Mouse (Mus musculus): Measurements from ENCODE around the gene Dnajc5. TPM values are rescaled to one million over a fixed set of nuclear protein-coding genes. Genes with fewer than 3 reads are reported as not detected.

The Dnajc5 gene
- total RNA-seq, 2 experiments from 2014 or later: 84.7 to 88.0 TPM

DNA sequence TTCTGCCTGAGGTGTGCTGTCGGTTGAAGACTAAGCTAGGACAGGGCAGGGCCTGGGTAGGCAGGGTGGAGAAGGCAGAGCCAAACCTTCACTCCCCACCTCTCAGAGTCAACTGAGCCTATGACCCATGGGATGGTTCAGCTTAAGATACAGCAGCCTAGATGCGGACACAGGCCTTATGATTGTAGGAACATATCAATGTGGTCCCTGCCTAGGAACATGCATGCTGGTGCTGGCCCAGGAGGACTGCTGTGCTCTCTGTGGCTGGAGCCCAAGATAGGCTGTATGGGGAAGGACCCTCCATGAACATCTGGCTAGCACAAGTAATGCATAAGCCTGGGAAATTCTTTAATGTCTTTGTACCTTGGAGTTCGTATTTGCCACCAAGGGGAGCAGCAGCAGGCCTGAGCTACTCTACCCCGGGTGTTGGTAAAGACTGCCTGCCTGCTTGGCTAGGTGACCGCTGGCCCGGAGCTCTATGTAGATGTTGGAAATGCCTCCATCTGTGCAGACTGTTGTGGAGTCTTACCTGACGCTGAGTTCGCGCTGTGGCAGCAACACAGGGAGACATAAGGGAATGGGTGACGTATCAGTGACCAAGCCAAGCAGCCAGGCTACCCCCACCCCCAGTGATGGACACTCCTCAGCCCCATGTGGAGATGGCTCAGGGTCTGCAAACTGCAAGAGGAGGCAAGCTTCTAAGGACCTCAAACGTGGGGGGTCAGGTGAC lies 51.8 kb downstream of the Dnajc5 start:
- DNase-seq (ENCODE audit: low spot score in 2 of 2): no peak

DNA sequence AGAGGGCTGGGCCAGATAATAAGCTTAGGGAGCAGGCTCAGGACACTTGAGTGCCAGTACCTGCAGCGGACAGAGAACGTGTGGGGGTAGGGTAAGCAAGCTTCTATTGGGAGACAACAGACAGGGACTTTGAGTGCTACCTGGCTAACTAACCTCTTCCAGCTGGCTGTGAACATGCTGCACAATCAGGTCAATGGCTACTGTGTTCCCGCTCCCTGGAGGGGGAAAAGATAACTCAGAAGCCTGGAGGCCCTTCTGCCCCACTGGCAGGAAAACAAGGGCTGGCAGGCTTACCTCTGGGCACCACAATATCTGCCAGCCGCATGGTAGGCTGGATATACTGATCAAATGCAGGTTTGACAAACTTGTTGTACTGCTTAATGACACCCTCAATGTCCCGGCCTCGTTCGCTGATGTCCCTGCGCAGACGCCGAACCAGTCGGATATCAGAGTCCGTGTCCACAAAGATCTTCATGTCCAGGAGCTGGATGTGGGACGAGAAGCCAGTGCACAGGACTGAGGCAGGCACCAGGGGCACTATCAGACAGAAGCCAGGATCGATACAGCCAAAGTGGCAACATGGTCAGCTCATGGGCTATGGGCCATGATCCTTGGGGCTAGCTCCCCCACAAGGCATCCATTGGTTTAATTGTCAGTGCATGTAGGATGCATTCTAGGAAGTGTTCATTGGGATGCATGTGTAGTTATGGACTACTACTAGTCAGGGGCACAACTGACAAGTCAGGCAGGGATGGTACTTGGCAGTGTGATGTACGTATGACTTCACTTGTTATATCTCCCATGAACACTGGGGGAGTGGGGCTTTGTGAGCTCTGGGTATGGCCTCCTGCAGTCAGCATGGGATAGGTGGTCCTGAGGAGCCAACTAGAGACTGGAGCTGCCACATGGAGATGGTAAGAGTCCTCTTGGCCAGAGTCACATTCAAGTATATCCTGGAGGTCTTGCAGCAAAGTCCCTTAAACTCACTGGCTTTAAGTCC lies 52.9 kb downstream of the Dnajc5 start:
- no peak for DNase-seq (ENCODE audit: low spot score in 2 of 2)

DNA sequence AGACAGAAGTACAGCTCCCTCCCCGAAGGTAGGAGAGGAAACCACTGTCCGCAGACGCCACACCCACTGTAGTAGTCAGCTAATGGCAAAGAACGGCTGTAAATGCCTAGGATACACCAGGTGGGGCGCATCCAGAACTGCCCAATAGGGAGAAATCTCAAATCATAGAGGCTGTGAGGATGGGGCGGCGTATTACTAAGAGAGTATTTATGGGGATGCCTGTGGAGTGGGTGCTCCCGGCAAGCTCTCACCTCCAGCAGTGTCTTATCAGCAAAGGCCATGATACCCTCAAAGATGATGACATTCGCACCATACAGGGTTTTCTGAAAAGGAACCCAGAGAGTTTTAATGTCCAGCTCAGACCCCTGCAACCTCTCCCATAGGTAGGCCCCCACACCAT lies 53.7 kb downstream of the Dnajc5 start:
- DNase-seq (ENCODE audit: low spot score in 2 of 2): no peak

DNA sequence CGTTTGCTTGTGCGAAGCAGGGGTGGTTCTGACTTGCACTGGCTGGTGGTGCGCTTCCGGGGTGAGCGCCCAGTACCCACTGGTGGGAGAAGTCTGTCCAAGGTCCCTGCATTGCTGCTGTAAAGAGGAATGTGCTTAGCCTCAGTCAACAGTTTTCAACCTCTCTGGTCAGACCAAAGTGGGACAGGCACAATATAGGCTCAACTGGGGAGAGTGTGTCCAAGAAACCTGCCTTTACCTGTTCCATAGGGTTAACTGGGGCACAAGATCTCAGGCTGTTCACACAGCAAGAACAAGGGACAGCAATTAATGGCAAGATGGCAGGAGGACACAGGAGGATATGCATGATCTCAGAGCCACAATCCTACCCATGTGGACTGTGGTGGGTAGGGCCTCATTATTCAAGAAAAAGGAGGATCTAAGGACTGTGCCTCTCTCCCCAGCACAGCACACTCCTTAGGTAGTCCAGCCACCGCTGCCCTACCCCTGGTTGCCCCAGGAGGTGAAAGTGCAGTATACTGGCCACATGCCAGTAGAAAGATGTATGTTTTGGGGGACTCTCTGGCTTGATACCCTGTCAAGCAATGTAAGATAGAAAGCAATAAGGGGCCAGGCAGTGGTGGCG lies 54.7 kb downstream of the Dnajc5 start:
- no peak for DNase-seq (ENCODE audit: low spot score in 2 of 2)

DNA sequence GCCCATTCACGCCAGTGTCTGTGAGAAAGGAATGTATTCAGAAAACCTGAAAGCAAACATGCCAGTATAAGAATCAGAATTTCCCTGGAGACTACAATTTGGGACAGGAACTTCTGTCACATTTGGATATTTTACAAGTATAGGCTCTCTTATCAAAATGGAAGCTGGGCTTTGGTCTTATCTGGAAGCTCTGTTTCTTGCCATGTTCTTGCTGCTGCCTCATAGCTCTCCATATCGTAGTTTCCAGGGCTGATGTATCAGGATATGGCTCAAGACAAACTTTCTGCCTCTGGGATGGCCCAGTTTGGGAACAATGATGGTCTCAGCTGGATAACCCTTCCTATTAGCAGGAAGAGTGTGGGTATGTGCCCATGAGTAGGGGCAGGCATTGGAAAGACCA lies 56.3 kb downstream of the Dnajc5 start:
- no peak for DNase-seq (ENCODE audit: low spot score in 2 of 2)

DNA sequence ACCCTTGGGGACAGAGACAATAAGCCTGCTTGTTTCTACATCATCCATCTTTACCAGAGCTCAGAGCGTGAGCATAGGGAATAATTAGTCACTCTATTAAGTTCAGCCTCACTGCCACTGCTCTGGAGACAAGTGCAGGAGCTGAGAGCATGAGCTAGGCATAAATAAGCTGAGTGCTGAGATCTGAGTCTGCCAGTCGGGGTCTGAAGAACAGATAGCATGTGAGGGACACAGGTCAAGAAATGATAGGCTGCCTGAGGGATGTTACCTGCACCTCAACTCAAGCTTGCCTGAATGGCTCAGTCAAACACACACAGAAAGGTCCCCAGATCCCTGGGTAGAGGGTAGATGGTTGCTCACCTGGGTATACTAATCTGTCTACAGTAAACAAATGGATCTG lies 56.8 kb downstream of the Dnajc5 start:
- DNase-seq (ENCODE audit: low spot score in 2 of 2): no peak

DNA sequence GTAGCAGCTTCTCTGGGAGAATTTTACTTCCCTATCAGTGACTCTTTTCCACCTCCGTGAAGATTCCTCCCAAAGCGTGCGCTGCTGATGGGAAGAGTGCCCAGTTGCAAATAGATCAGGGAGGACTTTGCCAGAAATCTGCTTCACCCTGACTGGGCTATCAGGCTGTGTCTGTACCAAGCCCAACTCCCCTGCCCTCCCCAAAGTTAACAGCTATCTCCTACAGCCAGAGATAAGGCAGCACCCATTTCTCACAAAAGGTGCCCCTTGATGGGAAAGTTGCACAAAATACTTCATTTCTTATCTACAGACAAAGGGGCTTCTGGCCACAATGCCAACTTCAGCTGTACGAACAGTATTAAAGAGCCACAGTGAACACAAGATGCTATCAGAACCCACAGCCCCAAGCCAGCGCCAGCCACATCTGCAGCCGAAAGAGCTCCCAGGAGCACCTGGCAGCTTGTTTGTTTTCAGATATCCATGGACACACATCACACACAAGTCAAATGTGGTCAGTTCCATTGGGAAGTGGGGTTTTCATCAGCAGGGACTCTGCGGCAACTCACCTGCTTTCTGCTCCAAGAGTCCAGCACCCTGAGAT lies 57.8 kb downstream of the Dnajc5 start:
- DNase-seq (ENCODE audit: low spot score in 2 of 2): no peak

DNA sequence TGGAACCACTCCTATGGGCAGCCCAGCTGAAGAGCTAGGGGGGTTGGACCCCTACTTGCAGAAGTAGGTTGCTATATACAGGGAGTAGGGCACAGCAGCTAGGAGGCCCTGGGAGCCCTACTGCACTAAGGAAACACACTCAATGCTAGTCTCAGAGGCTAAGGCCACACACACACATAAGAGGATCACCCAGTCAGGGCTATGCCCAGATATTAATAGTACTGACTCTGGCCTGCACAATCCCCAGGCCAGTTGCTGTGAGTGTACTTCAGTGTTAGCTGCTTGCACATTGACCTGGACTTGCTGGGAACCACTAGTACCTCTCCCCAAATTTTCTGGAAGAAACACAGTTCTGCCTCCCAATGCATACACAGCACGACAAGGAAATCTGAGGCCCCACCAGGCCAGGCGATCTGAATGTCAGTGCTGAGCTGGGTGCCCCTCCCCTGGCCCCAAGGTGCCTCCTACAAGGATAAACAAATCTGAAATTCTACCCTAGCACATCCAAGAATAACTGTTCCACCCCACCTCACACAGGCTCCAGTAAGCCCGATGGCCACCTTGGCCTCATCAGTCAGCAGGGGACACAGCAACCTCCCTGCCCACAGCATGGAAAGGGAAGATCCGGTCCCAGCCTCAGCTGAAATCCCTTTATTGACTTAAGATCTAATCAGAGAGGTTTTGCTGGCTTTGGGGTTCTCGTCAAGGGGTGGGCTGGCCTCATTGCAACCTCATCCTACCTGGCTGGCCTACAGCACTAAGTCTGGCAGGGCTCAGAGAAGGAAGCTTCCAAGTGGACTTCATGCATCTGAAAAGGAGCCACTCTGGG lies 58.7 kb downstream of the Dnajc5 start:
- DNase-seq (ENCODE audit: low spot score in 2 of 2): no peak

DNA sequence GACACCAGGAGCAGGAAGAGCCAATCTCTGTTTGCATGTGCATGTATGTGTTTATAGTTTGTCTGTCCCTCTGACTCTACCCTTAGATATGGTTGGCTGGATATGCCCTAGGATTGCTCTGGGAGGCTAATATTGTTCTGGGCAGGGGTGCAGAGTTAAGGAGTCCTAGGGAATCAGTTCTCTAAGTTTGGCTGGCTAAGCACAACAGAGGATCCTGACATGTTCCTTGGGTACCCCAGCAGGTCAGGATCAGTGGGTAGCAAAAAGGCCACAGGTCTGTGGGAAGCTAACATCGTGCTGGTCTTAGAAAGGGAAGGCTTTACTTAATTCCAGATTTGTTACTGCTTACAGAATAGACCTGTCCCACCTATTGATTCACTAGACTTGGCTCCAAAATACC lies 59.4 kb downstream of the Dnajc5 start:
- no peak for DNase-seq (ENCODE audit: low spot score in 2 of 2)

DNA sequence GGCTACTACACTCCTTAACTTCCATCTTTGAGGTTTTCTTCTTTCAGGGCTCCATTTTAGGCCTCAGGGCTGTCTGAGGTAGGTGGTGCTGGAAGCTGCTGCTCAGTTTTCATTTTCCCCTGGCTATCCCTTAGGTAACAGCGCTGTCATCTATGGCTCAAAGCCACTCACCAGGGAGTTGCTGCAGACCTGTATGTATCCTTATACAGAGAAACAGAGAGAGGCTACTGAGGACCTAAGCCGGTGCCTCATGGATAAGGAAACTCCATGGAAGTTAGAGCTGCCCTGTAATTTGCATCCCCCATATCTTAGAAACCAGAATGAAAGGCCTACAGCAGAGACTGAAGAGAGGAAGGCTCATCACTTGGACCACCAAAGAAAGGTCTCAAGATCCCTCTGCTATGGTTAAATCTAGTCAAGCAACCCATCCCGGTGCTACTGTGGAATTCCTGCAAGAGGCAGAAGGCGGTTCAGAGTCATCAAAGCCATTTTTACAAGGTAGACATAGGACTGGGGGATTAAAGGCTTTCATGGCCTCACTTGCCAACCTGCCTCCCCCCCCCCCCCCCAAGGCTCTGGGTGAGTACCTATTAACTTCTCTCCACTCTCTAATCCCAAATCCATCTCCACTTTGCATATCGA lies 60.0 kb downstream of the Dnajc5 start:
- no peak for DNase-seq (ENCODE audit: low spot score in 2 of 2)

DNA sequence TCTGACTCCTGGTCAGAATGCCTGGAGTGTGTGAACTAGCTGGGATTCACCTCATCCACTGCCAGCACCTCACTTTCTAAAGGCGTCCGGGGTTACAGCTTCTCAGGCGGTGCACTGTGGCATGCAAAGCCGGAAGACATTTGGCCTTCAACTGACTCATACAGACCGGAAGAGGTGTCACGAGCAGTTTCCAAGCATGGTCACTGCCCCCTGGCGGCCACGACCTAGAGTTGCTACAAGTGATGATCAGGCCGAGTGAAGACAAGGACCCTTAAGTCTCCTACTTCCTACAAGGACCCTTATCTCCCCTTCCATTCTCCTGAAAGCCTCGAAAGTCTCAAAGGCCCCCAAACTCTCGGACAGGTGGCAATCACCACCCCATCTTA lies 60.7 kb downstream of the Dnajc5 start:
- peak; percentile 71 to 83 for DNase-seq (ENCODE audit: low spot score in 2 of 2)

DNA sequence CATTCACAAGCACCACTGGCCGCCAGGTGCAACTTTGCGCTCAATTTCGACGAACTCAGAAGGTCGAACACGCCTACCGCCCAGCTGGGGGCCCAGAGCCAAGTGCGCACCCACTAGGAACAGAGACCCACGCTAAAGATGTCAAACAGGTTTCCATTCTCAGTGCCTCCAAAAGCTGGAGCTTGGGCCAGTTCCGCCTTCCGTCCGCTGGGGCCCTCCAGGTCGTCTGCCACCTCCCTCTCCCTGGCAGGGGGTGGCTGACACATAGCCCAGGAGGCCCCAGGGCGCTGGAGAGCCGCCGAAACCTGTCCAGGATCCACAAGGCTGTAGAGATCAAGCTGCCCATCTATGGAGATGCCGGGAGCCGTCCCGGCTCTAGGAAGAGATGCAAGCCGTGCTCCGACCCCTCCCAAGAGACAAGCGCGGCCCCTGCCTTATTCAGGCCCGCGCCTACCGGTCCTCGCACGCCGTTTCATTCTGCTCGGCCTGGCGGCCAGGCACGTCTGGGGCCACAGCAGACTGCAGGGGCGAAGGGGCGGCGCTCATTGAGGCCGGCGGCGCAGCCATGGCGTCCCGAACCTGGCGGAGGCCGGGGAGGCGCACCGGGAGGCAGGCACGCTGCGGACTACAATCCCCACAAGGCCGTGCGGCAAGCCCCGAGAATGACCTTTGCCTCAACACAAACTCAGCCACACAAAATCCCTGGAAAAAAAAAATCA lies 61.3 kb downstream of the Dnajc5 start:
- peak; percentile 78 to 88 for DNase-seq (ENCODE audit: low spot score in 2 of 2)

DNA sequence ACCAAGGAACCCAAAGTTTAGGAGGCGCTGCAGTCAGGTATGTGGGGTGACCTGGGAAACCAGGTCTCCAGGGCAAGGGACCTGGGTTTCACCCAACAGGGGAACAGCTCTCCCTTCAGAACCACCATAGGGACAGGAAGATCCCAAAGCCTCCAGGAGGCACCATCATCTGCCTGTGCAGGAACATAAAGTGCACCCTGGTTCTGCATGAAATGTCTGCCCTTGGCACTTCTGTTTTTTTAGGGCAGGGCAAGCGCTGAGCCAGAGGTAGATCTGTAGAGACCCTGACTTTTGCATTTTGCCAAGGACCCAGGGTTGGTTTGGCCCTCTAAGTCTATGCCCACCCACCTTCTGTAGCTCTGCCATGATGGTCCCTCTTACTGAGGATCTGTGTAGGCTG lies 62.1 kb downstream of the Dnajc5 start:
- peak in 1 of 2 experiments; percentile 7 for DNase-seq (ENCODE audit: low spot score in 2 of 2)

DNA sequence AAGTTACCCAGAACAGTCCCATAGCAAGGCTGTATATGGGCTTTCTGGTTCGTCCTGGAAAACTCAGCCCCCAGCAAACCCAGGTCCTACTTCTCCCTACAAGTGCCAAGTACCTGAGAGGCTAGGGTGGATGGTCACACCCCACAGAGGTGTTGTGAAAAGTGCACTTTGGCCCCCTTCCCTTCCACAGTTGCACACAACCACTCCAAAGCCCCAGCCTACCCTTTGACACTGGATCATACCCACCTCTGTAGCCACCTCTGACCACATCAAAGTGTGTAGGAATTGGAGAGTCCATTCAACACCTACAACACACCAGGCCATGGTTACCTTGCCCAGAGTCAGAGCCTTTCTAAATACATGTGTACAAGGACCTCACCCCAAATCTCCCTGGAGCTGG lies 62.7 kb downstream of the Dnajc5 start:
- DNase-seq (ENCODE audit: low spot score in 2 of 2): peak in 1 of 2 experiments; percentile 8

DNA sequence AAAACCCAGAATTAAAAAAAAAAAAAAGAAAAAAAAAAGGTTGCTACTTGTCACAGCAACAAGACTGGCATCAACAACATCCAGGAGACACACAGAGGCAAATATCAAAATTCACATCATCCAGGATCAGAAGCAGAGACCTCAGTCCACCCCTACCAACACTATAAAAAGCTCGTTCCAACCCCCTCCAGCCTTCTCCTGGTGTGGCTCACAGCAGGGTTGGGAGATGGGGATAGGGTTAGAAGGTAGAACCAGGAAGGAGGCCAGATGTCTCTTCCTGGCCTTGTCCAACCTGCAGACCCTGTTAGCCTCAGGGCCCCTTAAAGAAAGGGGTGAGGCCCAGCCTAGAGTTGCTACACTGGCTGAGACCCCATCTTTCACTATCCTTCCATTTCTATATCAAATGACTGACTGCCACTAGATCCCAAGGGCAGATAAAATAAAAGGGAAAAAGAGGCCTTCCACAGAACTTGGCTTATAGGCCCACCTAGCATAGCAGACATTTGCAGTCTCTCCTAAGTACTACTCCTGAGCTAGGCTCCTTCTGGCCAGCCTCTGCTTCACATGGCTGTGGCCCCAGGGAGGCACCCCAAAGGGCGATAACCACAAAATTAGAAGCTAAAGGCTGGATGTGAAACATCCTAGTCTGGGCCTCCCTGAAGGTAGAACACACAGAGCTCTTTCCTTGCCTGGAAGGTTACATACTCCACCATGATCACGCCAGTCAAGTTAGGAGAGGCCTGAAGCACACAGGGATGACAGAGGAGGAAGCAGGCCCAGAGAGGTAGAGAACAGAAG lies 63.4 kb downstream of the Dnajc5 start:
- DNase-seq (ENCODE audit: low spot score in 2 of 2): peak in 1 of 2 experiments; percentile 6

DNA sequence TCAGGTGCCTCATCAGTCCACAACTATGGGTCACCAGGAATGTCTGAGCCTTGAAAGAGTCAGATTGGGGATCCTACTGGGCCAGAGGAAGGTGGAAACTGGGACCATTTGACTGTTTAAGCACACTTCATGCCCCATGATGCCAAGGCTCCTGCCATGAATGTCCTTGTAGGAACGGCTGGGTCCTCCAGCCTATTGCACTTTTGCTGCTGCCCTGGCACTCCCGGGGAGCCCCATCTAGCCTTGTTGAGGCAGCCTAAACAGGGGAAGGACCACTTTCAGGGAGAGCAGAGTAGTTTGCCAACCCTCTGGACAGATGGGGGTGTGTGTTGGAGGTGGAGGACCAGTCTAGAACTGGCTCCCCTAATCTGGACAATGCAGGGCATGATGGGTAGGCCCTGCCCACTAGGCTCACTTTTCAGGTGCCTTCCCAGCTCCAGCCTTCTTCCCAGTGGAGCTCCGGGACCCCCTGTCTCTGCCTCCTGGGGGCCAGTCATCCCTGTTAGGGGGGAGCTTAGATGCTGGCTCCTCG lies 64.2 kb downstream of the Dnajc5 start, which contains the start of gene Uckl1:
Gene Uckl1, minus strand, starts transcription at position 482 of the 532 bp plus-strand sequence.
- DNase-seq (ENCODE audit: low spot score in 2 of 2): peak in 1 of 2 experiments; percentile 6

DNA sequence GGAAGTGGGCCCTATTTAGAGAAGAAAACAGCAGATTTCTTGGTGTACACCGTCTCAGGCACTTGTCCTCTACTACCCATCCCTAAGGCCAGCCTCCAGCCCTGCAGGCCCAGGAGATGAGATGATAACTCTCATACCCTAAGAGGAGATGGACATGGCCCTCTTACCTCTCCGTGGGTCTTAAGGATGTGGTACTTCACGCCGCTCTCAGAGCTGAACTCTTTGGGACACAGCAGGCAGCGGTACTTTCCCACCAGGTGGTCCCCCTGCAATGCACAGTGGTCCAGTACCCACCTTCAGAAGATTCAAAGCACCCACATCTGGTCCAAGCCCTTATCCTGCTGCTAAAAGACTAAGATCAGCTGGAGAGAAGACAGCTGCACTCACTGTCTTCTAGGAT lies 65.2 kb downstream of the Dnajc5 start:
- DNase-seq (ENCODE audit: low spot score in 2 of 2): no peak

DNA sequence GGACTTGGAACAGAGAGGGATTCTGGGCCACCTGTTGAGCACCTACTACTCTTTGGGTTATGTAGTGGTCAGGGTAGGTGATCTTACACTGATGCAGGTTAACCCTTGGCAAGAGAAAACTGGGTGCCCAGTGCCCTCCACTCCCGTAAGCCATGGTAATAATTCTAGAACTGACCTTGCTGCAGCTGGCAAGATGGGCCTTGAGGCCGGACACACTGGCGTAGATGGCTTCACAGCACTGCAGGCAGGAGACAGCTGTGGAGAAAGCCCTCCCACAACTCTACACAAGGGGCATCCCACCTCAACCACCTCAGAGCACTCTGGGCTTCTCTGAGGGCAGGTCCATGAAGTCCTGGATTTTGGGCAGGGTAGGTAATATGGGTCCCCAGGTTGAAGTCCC lies 65.8 kb downstream of the Dnajc5 start:
- DNase-seq (ENCODE audit: low spot score in 2 of 2): no peak

All from gastrocnemius, postnatal 4 days (tissue).